Mouse (Mus musculus): ENCODE data around the gene Srgap1.

DNA sequence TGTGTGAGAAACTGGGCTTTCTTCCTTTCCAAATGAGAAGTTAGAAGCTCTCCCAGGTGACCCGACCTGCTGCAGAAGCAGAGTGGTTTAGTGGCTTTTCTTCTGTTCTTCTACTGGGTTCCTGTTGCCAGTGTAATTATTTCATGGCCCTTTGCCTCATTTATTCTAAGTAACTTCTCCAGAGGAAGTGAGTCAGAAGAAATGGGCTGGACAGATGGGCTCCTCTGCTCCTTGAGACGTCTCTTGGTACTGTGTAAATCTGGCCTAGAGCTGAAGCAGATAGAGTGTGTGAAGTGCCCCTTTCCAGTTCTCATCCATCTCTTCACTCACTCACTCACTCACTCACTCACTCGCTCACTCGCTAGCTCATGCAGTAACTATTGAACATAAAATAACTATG, 290.4 kb downstream of the Srgap1 start:
- no peak for TF ChIP-seq POLR2A (IDR thresholded peaks at IDR 0.05; ENCODE audit: low read depth, low read length)
- TF ChIP-seq CTCF (IDR thresholded peaks at IDR 0.05; ENCODE audit: borderline replicate concordance, insufficient read depth, low read length): no peak
